Mouse (Mus musculus): ENCODE measurements around the gene Gtdc1. TPM values are rescaled to one million over a fixed set of nuclear protein-coding genes. Genes with fewer than 3 reads are reported as not detected.

Gene Gtdc1
- polyA plus RNA-seq, 1 experiment from 2014 or later = 30.2 TPM

Other genes starting within 250 kb of the Gtdc1 start
- gene Zeb2, start 189.7 kb upstream of the Gtdc1 start, polyA plus RNA-seq (2015; fragmentation: Nextera tagmentation; extraction: Ambion mirVana) = 120 and 151 TPM in 2 replicates

Measured in forebrain, embryonic 16.5 days (tissue).